Mouse (Mus musculus) CD4-positive naive resting alpha-beta T cell, adult 57 days (primary cell): ENCODE measurements around the gene Synpr. TPM values are rescaled to one million over a fixed set of nuclear protein-coding genes. Genes with fewer than 3 reads are reported as not detected.

Experiments
- total RNA-seq: library from RNA; stranded (reverse); gene quantifications from one replicate; pipeline ENCODE4 v1.2.4, GENCODE M21; 2023

Gene Synpr
- total RNA-seq, result not detected

DNA sequence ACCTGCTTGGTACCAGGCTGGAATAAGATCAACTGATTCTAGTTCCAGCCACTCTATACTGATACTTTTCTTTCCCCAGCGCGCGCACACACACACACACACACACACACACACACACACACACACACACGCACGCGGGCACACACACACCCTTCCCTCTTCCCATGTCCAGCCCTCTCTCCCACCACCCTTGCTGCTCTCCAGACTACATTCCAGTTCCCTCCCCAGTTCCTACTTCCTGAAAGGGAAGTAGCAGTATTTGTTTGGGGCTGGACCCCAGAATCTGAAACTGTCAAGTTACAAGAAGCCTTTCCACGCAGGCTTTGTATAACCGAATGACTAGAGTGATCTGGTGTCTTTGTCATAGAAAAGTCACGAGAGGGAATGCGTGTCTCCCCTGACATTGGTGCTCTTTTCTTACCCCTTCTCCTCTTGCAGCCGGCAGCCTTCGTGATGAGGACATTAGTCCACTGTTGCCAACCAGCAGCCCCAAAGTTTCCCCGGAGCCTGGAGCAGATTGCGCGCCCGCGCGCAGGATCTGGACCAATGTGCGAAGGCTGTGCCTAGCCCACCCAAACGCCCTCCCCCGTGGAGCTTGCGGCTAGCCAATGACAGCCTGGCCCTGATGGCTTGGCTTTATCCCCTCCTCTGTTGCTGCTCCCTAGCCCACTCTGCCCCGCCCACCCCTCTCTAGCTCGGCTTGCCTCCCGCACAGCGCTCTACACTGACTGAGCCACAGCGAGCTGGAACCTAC lies at the start of gene Synpr:
TSS of gene Synpr (plus strand) at position 690 of the 754 bp plus-strand sequence.

